Mouse (Mus musculus) C2C12 (cell line): ENCODE data around the gene Srrm3. TPM values are rescaled to one million over a fixed set of nuclear protein-coding genes. Genes with fewer than 3 reads are reported as not detected.

Experiments
- H3K27me3 ChIP-seq: one replicate; pipeline ENCODE4 v1.6.1; 2011; ENCODE audit not compliant: control insufficient read depth, insufficient read depth, insufficient read length
- H3K36me3 ChIP-seq: one replicate; pipeline ENCODE4 v1.6.1; 2011; ENCODE audit not compliant: control insufficient read depth, insufficient read depth
- H3K4me3 ChIP-seq: one replicate; pipeline ENCODE4 v1.5.1; 2011; ENCODE audit warnings: mild to moderate bottlenecking, control low read depth; ENCODE audit not compliant: poor library complexity, insufficient read depth, severe bottlenecking
- H3K79me2 ChIP-seq: one replicate; pipeline ENCODE4 v1.6.1; 2011; ENCODE audit not compliant: control insufficient read depth, insufficient read depth
- H3K79me3 ChIP-seq: one replicate; pipeline ENCODE4 v1.6.1; 2011; ENCODE audit warnings: low read depth, control low read depth
- H3ac ChIP-seq: one replicate; pipeline ENCODE3; 2011; ENCODE audit warnings: low read depth; ENCODE audit not compliant: control insufficient read depth, insufficient read length
- CEBPB ChIP-seq: IDR thresholded peaks from one replicate; pipeline ENCODE4 v1.6.1; 2011; ENCODE audit warnings: low read depth, mild to moderate bottlenecking, control low read depth, moderate library complexity
- CTCF ChIP-seq: IDR thresholded peaks from one replicate; pipeline ENCODE4 v1.5.1; 2011; ENCODE audit not compliant: control insufficient read depth, insufficient read depth, insufficient read length
- FOSL1 ChIP-seq: IDR thresholded peaks from one replicate; pipeline ENCODE4 v1.8.0; 2011; ENCODE audit warnings: mild to moderate bottlenecking, low read length; ENCODE audit not compliant: poor library complexity, insufficient read depth, severe bottlenecking
- MAX ChIP-seq: IDR thresholded peaks from one replicate; pipeline ENCODE4 v1.6.1; 2011; ENCODE audit warnings: mild to moderate bottlenecking, control low read depth
- MYOD1 ChIP-seq: IDR thresholded peaks from one replicate; pipeline ENCODE4 v1.6.1; 2011; ENCODE audit warnings: low read depth; ENCODE audit not compliant: control insufficient read depth, insufficient read length
- MYOG ChIP-seq: IDR thresholded peaks from one replicate; pipeline ENCODE4 v1.6.1; 2011; ENCODE audit not compliant: control insufficient read depth, insufficient read length; ENCODE audit errors: extremely low read depth
- USF1 ChIP-seq: IDR thresholded peaks from one replicate; pipeline ENCODE4 v1.6.1; 2011; ENCODE audit warnings: low read depth, mild to moderate bottlenecking, control low read depth, moderate library complexity
- polyA plus RNA-seq: library from polyadenylated mRNA; unstranded; fragments of >200 nt; fragmentation: generic; extraction: Trizol; gene quantifications from one replicate; pipeline ENCODE4 v1.2.1, GENCODE M21; 2012; ENCODE audit warnings: missing spikeins

Gene Srrm3
- polyA plus RNA-seq, 1 experiment = not detected

DNA sequence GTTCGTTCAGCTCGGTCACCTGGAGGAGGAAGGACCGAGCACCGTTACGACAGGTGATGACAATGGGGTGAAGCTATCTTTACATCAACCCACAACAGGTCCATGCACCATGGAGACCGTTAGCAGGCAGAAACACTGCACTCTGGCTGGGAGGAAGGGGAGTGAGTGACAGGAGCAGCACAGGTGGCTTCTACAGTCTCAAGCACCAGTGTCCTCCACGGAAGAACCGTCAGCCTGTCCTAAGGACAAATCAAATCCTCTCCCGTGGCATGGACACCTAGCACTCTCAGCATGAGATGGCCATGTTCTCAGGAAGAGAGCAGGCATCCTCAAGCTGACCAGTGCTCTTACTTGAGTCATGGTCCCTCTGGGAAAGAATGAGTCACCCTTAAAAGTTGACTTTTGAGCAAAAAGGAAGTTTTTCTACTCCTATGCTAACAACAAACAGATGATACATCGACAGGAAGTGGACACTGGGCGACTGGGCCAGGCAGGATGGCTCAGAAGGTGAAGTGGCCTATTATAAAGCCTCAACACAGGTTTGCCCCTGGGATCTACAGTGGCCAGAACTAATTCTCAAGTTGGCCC, 105.0 kb downstream of the Srrm3 start:
- peaks cover 100% of the 10 kb centered on the region for H3K79me2 ChIP-seq
- no peaks in the 10 kb centered on the region for H3K27me3 ChIP-seq
- TF ChIP-seq CTCF = no peak
- no peak for TF ChIP-seq MYOD1
- no peak for TF ChIP-seq USF1
- TF ChIP-seq MYOG = no peak
- TF ChIP-seq CEBPB = no peak
- TF ChIP-seq MAX = peak; percentile 25
- peak; percentile 87 for TF ChIP-seq FOSL1
- H3K79me3 ChIP-seq = peaks cover 91% of the 10 kb centered on the region
- H3ac ChIP-seq = no peak overlapping the region
- peaks cover 79% of the 10 kb centered on the region for H3K36me3 ChIP-seq
- H3K4me3 ChIP-seq = no peak overlapping the region

DNA sequence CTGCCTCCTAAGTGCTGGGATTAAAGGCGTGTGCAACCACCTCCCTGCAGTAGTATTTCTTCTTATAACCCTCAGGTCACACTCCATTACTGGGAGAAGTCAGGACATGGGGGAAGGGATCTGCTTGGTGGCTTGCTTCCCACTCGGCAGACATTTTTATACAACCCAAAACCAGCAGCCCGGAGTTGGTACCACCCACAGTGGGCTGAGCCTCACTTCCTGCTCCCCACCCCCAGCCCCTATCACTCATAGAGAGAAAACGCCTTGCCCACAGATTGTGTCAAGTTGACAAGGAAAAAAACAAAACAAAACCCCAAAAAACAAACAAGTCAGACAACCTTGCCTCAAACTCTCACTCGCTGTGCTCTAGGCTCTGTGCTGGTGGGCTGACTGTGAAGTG, 106.5 kb downstream of the Srrm3 start:
- TF ChIP-seq MAX (no peak), CEBPB (no peak)
- H3K36me3 ChIP-seq = peaks cover 80% of the 10 kb centered on the region

GRCm38 (mm10) chr5:135914156-135914555, 107.5 kb downstream of the Srrm3 start:
- TF ChIP-seq MYOD1 (no peak), FOSL1 (no peak), CTCF (no peak), MYOG (no peak), CEBPB (no peak), MAX (no peak), USF1 (no peak)
- Histone ChIP-seq H3K79me2 (peaks cover 100% of the 10 kb centered on the region), H3K27me3 (no peaks in the 10 kb centered on the region), H3K36me3 (peaks cover 80% of the 10 kb centered on the region), H3K79me3 (peaks cover 94% of the 10 kb centered on the region), H3K4me3 (no peak overlapping the region), H3ac (no peak overlapping the region)

More for the DNA sequence above, 106.5 kb downstream of the Srrm3 start:
- Histone ChIP-seq H3K27me3 (no peaks in the 10 kb centered on the region), H3ac (no peak overlapping the region), H3K79me2 (peaks cover 100% of the 10 kb centered on the region), H3K4me3 (no peak overlapping the region), H3K79me3 (peaks cover 92% of the 10 kb centered on the region)

- no peaks in the 10 kb centered on the region for H3K27me3 ChIP-seq
- peaks cover 91% of the 10 kb centered on the region for H3K79me3 ChIP-seq
- H3K4me3 ChIP-seq = no peak overlapping the region
- TF ChIP-seq MAX (no peak), FOSL1 (no peak)
- peaks cover 100% of the 10 kb centered on the region for H3K79me2 ChIP-seq
- H3ac ChIP-seq = no peak overlapping the region
- H3K36me3 ChIP-seq = peaks cover 80% of the 10 kb centered on the region
Measured at GRCm38 (mm10) chr5:135916051-135916565, 109.4 kb downstream of the Srrm3 start.

DNA sequence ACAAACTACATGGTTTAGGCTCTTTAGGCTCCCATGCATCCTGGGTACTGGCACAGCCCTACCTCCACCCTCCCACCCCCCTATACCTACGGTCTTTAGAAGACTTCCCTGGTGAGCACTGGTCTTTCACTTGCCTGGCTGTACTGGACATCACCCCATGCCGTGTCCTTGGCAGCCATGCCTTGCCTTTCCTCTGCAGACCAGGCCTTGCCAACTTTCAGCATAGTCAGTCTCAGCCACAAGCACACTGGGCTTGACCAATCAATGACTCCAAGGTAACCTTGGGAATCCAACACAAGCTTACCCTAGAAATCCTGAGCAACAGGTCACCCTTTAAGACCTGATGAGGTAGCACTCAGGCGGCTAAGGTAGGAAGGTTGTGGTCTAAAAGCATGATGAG, 109.9 kb downstream of the Srrm3 start:
- H3ac ChIP-seq = no peak overlapping the region
- no peaks in the 10 kb centered on the region for H3K27me3 ChIP-seq
- no peak for TF ChIP-seq MYOG
- no peak for TF ChIP-seq MYOD1
- TF ChIP-seq MAX = no peak
- TF ChIP-seq FOSL1 = no peak
- TF ChIP-seq CEBPB = no peak
- no peak for TF ChIP-seq USF1
- TF ChIP-seq CTCF = no peak
- no peak overlapping the region for H3K4me3 ChIP-seq
- peaks cover 100% of the 10 kb centered on the region for H3K79me2 ChIP-seq
- H3K36me3 ChIP-seq = peaks cover 80% of the 10 kb centered on the region
- peaks cover 91% of the 10 kb centered on the region for H3K79me3 ChIP-seq

DNA sequence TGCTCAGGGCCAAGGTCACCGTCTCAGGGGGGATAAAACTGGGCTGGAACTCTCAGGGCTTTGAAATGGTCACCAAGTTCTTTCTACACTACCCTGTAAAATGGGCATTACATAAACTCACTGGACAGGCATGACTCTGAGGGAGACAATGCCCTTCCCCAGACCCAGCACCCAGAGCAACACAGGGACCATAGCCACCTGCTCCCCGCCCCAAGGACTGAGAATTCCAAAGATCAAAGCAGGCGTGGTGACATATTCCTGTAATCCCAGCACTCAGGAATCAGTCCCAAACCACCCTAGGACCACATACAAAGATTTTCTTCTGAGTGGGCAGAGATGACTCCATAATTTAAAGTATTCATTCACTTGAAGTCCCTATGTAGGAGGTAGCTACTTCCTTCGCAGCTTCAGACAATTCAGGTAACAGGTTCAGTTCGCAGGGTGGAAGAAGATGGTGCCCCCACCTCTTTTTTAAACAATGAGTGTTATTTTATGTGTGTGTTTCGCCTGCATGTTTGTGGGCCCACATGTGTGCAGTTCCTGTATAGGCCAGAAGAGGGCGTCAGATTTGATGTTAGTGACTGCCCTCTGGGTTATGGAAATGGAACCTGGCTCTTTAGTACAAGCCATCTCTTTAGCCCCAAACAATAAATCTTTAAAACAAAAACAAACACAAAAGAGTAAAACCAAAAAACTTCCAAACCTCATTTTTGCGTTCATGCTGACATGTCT, 110.8 kb downstream of the Srrm3 start:
- Histone ChIP-seq H3ac (no peak overlapping the region), H3K79me3 (peaks cover 97% of the 10 kb centered on the region), H3K4me3 (no peak overlapping the region), H3K36me3 (peaks cover 84% of the 10 kb centered on the region), H3K27me3 (no peaks in the 10 kb centered on the region), H3K79me2 (peaks cover 100% of the 10 kb centered on the region)
- no peak for TF ChIP-seq MYOG
